Mouse (Mus musculus): ENCODE results near the gene Gipc3.

Gipc3 gene

GRCm38 (mm10) chr10:81342686-81343505 lies at the start of gene Gipc3:
Gene Gipc3, minus strand, starts transcription at chr10:81343266.
- no peak for DNase-seq (ENCODE audit: low spot score in 2 of 2)

DNA sequence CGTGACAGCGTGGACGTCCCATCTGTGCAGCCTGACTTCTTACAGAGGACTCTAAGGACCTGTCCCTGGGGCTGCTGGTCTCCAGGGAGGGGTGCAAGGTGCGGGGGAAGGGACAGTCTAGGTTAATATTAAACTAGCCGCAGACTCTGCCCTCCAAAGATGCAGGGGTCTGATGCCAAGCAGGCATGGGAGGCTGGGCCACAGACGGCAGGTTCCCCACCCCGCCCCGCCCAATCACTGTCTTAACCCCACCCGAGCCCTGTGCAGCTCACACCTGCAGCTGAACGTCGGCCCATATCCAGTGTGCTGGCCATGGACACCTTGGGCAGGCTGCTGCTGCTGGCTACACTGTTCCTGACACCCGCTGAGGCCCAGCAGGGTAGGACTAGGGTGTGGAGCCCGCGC lies 49.7 kb upstream of the Gipc3 start, which contains the start of gene Smim24:
TSS of gene Smim24 (plus strand) at position 271 of the 405 bp plus-strand sequence.
- DNase-seq (ENCODE audit: low spot score in 2 of 2), result no peak

DNA sequence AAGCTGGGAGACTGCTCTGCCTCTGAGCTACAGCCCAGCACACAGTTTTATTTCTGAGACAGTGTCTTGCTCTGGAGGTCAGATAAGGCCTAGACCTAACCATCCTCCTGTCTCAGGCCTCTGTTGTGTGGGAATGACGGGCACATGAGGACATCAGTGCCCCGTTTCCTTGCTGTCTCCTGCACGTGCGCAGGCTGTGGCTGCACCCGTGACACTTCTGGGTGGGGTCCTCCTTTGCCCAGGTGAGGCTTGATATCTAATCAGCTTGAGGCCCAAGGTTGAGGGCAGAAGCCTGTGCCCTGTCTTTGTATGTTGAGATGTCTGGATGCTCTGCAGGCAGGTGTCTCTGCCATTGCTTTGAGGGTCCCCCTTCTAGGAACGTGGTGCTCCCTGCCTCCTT lies 49.2 kb upstream of the Gipc3 start:
- DNase-seq (ENCODE audit: low spot score in 2 of 2), result no peak

DNA sequence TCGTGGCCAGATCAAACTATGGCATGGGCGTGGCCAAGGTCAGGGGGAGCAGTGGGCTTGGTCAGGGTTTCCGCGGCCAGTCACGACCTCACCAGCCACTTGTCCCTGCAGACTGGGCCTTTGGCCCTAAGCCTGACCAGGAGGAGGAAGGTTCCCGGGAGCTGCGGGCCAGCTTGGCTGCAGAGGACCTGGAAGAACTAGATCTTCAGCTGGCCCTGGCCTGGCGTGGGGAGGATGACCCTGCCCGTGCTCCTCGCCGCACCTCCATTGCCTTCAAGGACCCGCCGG lies 47.6 kb upstream of the Gipc3 start:
- DNase-seq (ENCODE audit: low spot score in 2 of 2), result no peak

DNA sequence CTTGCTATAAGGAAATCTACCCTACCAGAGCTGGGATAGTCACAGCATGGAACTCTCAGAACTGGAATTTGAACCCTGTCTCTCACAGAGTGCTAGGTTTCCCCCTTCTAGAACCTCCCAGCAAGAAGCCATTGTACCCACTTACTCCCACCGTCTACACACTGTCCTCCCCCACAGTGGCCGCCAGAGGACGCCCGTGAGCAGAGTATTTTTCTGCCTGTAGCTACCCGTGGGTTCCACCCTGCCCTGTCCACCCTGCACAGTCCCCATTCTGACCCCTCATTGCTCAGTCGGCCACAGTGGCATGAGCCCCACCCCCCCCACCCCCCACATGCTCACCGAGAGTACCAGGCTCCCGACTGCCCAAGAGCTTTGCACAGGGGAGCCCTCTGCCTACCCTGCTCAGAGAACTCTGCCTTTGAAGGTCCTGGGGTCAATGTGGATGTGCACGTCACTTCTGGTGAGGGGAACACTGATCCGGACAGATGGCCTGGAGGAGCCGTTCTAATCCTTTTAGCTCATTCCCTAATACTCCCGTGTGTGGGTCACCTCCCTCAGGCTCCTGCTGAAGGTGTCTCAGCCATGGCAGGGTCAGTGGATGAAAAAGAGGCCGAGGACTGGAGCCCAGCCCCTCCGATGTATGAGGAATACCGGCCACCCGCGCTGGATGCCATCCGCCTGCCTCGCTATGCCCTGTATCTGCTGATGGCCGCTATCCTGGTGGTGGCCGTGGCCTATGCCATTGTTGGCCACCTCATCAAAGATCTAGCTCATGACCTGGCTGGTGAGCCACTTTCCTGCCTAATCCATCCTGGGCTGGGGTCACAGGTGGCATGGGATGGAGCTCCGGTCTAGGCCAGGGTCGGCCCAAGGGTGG lies 47.0 kb upstream of the Gipc3 start:
- DNase-seq (ENCODE audit: low spot score in 2 of 2), result peak in 1 of 2 experiments; percentile 72

GRCm38 (mm10) chr10:81389373-81389772 lies 46.3 kb upstream of the Gipc3 start:
- DNase-seq (ENCODE audit: low spot score in 2 of 2), result peak in 1 of 2 experiments; percentile 53

DNA sequence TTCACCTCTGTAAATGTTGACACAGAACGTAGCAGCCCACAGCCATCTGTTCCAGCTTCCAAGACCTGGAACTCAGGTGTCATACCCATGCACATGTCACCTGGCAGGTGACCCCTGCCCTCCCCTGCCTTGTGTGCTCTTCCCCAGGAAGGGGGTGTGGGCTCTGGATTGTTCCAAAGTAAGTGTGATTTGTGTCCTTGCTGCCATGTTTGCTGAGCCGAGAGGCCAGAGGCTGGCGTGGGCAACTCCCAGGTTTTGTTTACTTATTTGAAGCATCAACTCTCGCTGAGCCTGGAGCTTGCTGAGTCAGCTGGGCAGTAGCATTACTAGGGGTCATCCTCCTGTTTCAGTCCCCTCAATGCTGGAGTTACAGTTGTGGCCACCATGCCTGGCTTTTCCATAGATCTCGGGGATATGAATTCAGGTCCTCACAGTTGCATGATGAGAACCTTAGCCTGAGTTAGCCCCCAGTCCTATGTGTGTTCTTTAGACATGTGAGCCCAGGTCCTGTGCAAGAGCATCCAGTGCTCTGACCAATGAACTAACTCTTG lies 45.5 kb upstream of the Gipc3 start, which contains the start of gene Gm48552:
TSS of gene Gm48552 (plus strand) at position 501 of the 551 bp plus-strand sequence.
- DNase-seq (ENCODE audit: low spot score in 2 of 2), result no peak

DNA sequence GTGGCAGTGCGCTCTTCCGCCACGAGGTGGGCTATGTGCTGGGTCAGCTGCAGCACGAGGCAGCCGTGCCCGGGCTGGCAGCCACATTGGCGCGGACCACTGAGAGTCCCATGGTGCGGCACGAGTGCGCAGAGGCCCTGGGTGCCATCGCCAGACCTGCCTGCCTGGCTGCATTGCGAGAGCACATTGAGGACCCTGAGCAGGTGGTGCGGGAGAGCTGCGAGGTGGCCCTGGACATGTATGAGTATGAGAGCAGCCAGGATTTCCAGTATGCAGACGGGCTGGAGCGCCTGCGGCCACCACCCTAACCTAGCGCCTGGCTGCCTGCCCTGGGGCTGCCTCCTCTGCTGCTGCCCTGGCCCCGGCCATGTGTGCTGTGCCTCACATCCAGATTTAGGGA lies 44.6 kb upstream of the Gipc3 start:
- DNase-seq (ENCODE audit: low spot score in 2 of 2), result no peak

DNA sequence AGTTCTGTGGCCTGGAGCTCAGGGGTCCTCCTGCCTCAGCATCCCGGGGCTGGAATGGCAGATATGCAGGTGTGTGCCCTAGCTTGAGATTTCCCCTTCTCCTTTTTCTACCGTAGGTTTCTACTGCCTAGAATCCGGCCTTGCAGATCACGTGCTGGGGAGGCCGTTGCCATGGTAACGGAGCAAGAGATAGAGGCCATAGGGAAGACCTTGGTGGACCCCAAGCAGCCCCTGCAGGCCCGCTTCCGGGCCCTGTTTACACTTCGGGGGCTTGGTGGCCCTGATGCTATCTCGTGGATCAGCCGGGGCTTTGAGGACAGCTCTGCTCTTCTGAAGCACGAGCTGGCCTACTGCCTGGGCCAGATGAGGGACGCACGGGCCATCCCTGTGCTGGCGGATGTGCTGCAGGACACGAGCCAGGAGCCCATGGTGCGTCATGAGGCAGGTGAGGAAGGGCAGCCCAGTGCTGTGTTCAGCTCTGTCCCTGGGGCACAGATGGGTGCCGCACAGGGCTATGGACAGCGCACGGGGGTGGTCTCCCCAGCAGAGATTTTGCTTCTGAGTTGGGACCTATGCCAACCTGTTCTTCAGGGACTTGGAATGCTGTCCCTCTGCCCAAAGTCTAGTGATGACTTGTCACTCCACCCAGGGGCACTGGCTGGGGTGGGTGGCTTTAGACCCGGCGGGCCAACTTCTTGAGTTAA lies 42.7 kb upstream of the Gipc3 start:
- DNase-seq (ENCODE audit: low spot score in 2 of 2), result no peak

DNA sequence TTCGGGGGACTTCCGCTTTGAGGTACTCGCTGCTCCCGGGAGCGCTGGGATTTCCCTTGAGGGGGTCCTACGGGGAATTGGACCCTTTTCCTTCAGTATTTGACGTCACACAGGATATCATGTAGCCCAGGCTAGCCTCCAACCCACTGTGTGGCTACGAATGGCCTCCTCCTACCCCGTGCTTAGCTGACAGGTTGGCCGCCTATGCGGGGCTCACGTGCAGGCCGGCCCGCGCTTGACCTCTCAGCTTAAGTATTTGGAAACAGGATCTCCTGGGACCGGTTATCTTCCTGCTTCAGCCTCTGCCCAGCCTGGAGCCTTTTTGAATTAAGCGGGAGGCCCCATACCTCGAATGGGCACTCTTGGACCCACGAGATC lies 41.5 kb upstream of the Gipc3 start:
- DNase-seq (ENCODE audit: low spot score in 2 of 2), result no peak

- DNase-seq (ENCODE audit: low spot score in 2 of 2), result peak; percentile 98 to 99
Observed at GRCm38 (mm10) chr10:81383802-81384604, 40.9 kb upstream of the Gipc3 start, which contains the start of the genes Dohh and Gm48551. Gene Dohh, plus strand, starts transcription at chr10:81384428. Gene Gm48551, plus strand, starts transcription at chr10:81384466.

- DNase-seq (ENCODE audit: low spot score in 2 of 2), result no peak
Observed at GRCm38 (mm10) chr10:81382039-81382438, 39.0 kb upstream of the Gipc3 start.

GRCm38 (mm10) chr10:81379809-81380378 lies 36.8 kb upstream of the Gipc3 start:
- no peak for DNase-seq (ENCODE audit: low spot score in 2 of 2)

DNA sequence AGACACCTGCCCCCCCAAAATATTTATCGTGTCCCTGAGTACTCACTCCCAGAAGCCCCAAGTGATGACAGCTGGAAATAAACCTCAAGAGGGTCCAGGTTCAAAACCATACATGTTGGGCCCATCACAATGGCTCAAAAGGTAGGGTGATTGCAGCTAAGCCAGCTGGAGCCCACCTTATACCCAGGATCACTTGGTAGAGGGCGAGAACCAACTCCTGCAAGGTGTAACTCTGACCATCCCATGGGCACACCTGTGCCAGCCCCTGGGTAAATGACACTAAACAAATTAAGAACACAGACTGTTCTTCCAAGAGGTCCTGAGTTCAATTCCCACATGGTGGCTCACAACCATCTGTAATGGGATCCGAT lies 36.1 kb upstream of the Gipc3 start:
- DNase-seq (ENCODE audit: low spot score in 2 of 2), result no peak

DNA sequence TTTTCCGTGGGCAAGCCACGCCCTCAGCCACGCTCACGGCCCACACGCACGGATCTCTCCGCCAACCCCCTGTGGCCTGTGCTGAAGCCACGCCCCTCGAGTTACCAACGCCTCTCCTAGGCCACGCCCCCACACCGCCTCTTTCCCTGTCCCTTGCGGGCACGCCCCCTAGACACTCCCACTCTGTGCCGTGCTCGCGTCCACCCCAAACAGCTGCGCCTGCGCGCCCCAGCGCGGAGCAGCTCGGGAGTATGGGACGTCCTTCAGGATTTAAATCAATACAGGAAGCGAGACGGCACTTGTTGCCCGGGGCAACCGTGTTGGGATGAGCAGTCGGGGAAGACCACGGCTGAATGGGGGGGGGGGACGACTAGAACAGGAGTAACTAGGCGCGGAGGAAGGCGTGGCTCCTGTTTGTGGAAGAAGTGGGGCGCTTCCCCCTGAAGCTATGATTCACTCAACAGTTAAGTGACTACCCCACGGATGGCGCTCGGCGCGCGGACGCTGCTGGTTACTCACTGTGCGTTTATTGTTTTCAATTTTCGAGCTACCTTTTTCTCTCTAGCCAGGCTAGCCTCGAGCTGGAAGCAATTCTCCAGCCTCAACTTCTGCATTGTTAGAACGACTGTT lies 35.6 kb upstream of the Gipc3 start:
- DNase-seq (ENCODE audit: low spot score in 2 of 2), result peak; percentile 100

GRCm38 (mm10) chr10:81377793-81378552 lies 34.9 kb upstream of the Gipc3 start, which contains the start of gene Fzr1:
Gene Fzr1, minus strand, starts transcription at chr10:81378516.
- DNase-seq (ENCODE audit: low spot score in 2 of 2), result no peak

DNA sequence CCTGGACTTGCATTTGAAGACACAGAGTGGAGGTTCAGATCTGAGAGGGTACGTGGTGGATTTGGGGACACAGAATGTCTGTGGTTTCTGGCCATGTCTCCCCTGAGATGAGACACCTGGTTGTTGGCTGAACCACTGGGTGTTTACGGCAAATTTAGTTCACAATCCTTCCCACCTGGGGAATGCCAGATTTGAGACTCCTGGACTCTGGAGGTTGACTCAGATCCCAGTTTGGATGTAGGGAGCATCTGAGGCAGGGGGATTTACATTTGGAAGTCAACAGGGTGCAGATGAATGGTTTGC lies 34.2 kb upstream of the Gipc3 start:
- DNase-seq (ENCODE audit: low spot score in 2 of 2), result no peak

DNA sequence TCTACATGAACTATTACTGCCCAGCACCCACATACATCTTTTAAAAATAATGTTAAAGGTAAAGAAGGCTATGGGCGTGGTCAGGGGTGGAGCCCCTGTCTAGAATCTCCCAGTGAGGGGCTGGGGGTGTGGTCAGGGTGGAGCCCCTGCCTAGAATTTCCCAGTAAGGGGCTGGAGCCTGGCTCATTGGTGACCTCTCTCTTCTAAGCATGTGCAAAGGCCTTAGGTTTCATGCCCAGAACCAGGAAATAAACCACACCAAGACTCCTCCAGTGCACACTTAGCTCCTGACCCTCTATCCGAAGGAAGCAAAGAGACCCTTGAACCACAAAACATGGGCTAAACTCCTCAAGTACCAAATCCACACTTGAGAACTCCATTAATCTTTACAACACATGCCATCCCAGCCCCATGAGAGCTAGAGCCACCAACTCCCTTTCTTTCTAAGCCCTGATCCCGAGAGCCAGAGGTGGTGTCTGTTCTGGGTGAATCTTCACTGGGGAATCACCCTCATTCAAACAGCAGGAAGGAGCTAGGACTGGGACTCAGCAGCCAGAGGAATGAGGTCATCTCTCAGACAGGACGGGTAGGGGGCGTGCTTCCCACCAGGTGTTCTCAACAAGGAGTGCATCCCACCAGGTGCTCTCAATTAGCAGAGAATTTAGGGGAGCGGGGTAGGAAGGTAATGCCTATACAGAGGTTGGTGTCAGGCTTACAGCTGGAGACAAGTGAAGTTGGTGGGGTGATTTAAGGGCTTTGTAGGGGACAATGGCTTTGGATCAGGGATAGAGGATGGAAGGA lies 33.7 kb upstream of the Gipc3 start:
- no peak for DNase-seq (ENCODE audit: low spot score in 2 of 2)

DNA sequence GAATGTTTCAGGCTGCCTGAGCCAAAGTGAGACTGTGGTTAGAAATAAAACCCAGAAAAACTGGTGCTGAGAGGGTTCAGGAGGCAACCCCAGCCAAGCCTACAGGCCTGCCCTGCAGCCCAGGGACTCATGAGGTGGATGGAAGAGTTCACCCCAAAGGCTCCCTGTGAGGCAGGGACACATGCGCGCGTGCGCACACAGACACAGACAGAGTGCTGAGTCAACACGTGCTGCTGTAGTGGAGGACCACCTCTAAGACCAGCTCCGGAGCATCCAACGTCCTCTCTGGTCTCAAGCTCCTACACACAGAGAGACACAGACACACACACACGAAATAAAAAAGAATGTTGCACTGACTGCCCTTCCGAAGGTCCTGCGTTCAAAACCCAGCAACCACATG lies 32.3 kb upstream of the Gipc3 start:
- DNase-seq (ENCODE audit: low spot score in 2 of 2), result no peak

Measured in urinary bladder, postnatal 36 days (tissue).